Comparison of ENCODE assay signal across 15 mouse cellular contexts in genomic region chr3:142995981-142996743, GRCm38 (mm10).
DNase-seq lines count a peak whose midpoint lies in the region; ATAC-seq and TF ChIP-seq lines count a peak whose summit lies in the region.
"Had no signal": no experiment of that assay in that cellular context is flagged by ENCODE, and none has a peak within 500 bp of the region (broad histone marks: within the 10 kb centered on the region; RNA-seq: fewer than 3 reads in every experiment).

No protein-coding gene starts in this region.

- no peak overlapping the region for H3K4me3 ChIP-seq in heart, postnatal 0 days (ENCODE audit: low read depth, low read length)
- H3K4me3 ChIP-seq: forebrain, embryonic 12.5 days; heart, embryonic 10.5 days; hindbrain, embryonic 10.5 days; neural tube, embryonic 13.5 days had no signal

- 51% methylated on average over 3 of the region's 3 CpGs for WGBS in heart, postnatal 0 days

- H3K36me3 ChIP-seq in heart, postnatal 0 days (replicated peaks; ENCODE audit: control insufficient read depth, insufficient read depth, low read length), result no peaks in the 10 kb centered on the region
- H3K36me3 ChIP-seq: forebrain, embryonic 12.5 days; heart, embryonic 10.5 days; hindbrain, embryonic 10.5 days; neural tube, embryonic 13.5 days had no signal

- no peaks in the 10 kb centered on the region for H3K27me3 ChIP-seq in heart, postnatal 0 days (ENCODE audit: control insufficient read depth, insufficient read depth, low read length)
- H3K27me3 ChIP-seq: forebrain, embryonic 12.5 days; neural tube, embryonic 13.5 days had no signal

- TF ChIP-seq EP300 in heart, postnatal 0 days (IDR thresholded peaks at IDR 0.05; ENCODE audit: low read depth), result no peak

- no peak overlapping the region for H3K27ac ChIP-seq in heart, postnatal 0 days (ENCODE audit: low read depth)
- H3K27ac ChIP-seq: forebrain, embryonic 12.5 days; heart, embryonic 10.5 days; hindbrain, embryonic 10.5 days; macrophage; neural tube, embryonic 13.5 days had no signal

- no peaks in the 10 kb centered on the region for H3K9me3 ChIP-seq in heart, postnatal 0 days (replicated peaks; ENCODE audit: control insufficient read depth, low read length)
- H3K9me3 ChIP-seq: forebrain, embryonic 12.5 days; heart, embryonic 10.5 days; hindbrain, embryonic 10.5 days; neural tube, embryonic 13.5 days had no signal

- H3K4me1 ChIP-seq in heart, postnatal 0 days (ENCODE audit: control insufficient read depth, insufficient read depth), result no peaks in the 10 kb centered on the region
- H3K4me1 ChIP-seq: forebrain, embryonic 12.5 days; heart, embryonic 10.5 days; hindbrain, embryonic 10.5 days; neural tube, embryonic 13.5 days had no signal

- no peak overlapping the region for H3K9ac ChIP-seq in heart, postnatal 0 days (replicated peaks; ENCODE audit: low read depth, low read length)
- H3K9ac ChIP-seq: forebrain, embryonic 12.5 days; neural tube, embryonic 13.5 days had no signal

- DNase-seq in heart, postnatal 0 days (ENCODE audit: low spot score), result peak; percentile 20
- no peak for DNase-seq in heart, postnatal 4 days
- DNase-seq in lung, postnatal 10 days, result peak; percentile 11
- DNase-seq in lung, postnatal 4 days, result no peak
- DNase-seq in adipocyte (ENCODE audit: low spot score), result peak; percentile 45
- no peak for DNase-seq in cerebellum, postnatal 14 days
- DNase-seq: adrenal gland, postnatal 25 days; kidney, adult 9 months had no signal

- no peak overlapping the region for H3K4me2 ChIP-seq in heart, postnatal 0 days (ENCODE audit: low read depth, low read length)
- H3K4me2 ChIP-seq: forebrain, embryonic 12.5 days; liver, embryonic 11.5 days; neural tube, embryonic 13.5 days had no signal

- ATAC-seq in heart, postnatal 0 days (ENCODE audit: insufficient read depth, low read depth), result no peak
- peak; percentile 73 for ATAC-seq in megakaryocyte progenitor cell, adult 5-6 weeks (replicated peaks; ENCODE audit: poor library complexity)

- peak; percentile 21; the same call in 1 of the 2 replicates for TF ChIP-seq CTCF in heart, postnatal 0 days (IDR thresholded peaks at IDR 0.05; ENCODE audit: low read depth)

Comparison
In these comparisons a context has a peak if more than half of its experiments do, and no peak if none do; other contexts are left out.
1. DNase-seq: peak in heart, postnatal 0 days (single experiment), lung, postnatal 10 days (single experiment) and adipocyte (single experiment); none in heart, postnatal 4 days (single experiment), lung, postnatal 4 days (0 of 2) and cerebellum, postnatal 14 days (0 of 2).